Mouse (Mus musculus): ENCODE results near the gene Fem1b.

- TF ChIP-seq GATA1 (IDR thresholded peaks at IDR 0.05; ENCODE audit: low read length) (no peak), TAL1 (IDR thresholded peaks at IDR 0.05; ENCODE audit: low read length) (no peak)
These were observed 39.0 kb downstream of the Fem1b start for GRCm38 (mm10) chr9:62772746-62773145.

Measured in erythroblast, embryonic 14.5 days (primary cell).